Mouse (Mus musculus) left cerebral cortex, adult 9 months (tissue): ENCODE results near the gene Fut7.
"Not testable (repeated sequence)": the region's sequence is repeated elsewhere in the genome, so short reads cannot be mapped to it uniquely, and the experiment has no call there.

ENCODE experiments used
- DNase-seq, 2 experiments: peaks; one replicate each; pipeline ENCODE4 v3.0.0; 2022; ENCODE audit warnings: low spot score in 2 of 2

Gene Fut7

GRCm38 (mm10) chr2:25422587-25423410 lies at the start of gene Fut7:
Fut7 (plus strand) TSS chr2:25423267.
- DNase-seq, result no peak

- DNase-seq, result no peak
Measured at GRCm38 (mm10) chr2:25373431-25373830, 49.6 kb upstream of the Fut7 start.

- peak in 1 of 2 experiments; percentile 69 for DNase-seq
Measured at GRCm38 (mm10) chr2:25376589-25376988, 46.5 kb upstream of the Fut7 start.

DNA sequence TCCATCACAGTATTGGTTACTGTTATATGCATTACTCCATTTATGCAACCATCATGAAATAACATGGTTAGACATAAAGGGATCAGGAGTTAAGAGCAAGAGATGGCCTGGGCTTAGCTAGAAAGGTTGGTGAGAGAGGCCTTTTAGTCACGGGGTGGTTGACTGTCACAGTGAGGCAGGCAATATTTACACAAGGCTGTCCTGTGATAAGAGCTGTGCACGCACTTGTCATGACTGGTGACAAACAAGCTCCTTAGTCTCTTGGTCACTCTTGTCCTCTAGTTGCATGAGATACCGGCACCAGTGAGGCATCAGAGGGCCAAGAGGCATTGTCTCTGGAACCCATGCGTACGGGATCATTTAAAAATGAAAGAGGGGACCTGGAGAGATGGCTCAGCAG lies 38.6 kb upstream of the Fut7 start:
- DNase-seq, result no peak

GRCm38 (mm10) chr2:25391266-25391665 lies 31.8 kb upstream of the Fut7 start:
- no peak for DNase-seq

- DNase-seq, result peak in 1 of 2 experiments; percentile 37
Measured at GRCm38 (mm10) chr2:25394281-25395221, 28.5 kb upstream of the Fut7 start.

- DNase-seq, result no peak
Measured at GRCm38 (mm10) chr2:25395721-25396596, 27.1 kb upstream of the Fut7 start, which contains the start of gene Entpd2. Entpd2 (plus strand) TSS chr2:25395874.

- peak in 1 of 2 experiments; percentile 27 for DNase-seq
Measured at GRCm38 (mm10) chr2:25396597-25396983, 26.5 kb upstream of the Fut7 start.

GRCm38 (mm10) chr2:25397010-25397409 lies 26.1 kb upstream of the Fut7 start:
- no peak for DNase-seq

DNA sequence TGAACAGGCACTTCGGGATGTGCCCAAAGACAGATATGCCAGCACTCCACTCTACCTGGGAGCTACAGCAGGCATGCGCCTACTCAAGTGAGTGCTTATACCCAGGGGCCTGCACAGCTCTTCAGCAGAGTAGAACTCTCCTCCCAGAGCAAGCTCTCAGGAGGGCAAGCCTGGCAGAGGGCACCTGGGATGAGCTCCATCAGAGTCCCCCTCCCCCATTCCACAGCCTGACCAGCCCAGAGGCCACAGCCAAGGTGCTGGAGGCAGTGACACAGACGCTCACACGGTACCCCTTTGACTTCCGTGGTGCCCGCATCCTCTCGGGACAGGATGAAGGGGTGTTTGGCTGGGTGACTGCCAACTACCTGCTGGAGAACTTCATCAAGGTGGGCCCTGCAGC lies 25.0 kb upstream of the Fut7 start:
- no peak for DNase-seq

DNA sequence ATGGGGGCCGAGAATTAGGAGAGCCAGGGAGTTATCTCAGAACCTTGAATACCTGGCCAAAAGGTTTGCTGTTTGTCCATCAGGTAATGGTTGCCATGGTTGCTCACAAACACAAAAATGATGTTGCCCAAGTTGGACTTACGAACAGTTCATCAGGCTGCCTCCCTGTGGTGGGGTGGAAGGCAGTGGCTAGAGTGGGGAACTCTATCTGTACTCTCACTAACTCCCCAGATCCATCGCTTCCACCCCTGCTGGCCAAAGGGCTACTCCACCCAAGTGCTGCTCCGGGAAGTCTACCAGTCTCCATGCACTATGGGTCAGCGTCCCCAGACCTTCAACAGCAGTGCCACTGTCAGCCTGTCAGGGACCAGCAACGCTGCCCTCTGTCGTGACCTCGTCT lies 24.0 kb upstream of the Fut7 start, which contains the start of gene Npdc1:
Npdc1 (plus strand) TSS at position 301 of the 400 bp plus-strand sequence.
- DNase-seq, result no peak

GRCm38 (mm10) chr2:25400291-25400690 lies 22.8 kb upstream of the Fut7 start:
- DNase-seq, result no peak

DNA sequence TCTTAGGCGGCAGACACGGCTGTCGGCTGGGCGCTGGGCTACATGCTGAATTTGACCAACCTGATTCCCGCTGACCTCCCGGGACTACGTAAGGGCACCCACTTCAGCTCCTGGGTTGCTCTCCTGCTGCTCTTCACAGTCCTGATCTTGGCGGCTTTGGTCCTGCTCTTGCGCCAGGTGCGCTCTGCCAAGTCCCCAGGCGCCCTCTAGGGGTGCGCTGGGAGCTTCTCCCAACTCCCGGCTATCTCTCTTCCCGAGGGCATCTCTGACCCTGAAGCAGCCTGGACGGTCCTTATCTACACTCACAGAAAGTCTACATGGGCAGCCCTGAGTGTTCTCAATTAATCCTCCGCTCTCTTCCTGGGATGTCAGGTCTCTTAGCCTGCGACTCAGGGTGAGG lies 22.3 kb upstream of the Fut7 start:
- DNase-seq, result no peak

DNA sequence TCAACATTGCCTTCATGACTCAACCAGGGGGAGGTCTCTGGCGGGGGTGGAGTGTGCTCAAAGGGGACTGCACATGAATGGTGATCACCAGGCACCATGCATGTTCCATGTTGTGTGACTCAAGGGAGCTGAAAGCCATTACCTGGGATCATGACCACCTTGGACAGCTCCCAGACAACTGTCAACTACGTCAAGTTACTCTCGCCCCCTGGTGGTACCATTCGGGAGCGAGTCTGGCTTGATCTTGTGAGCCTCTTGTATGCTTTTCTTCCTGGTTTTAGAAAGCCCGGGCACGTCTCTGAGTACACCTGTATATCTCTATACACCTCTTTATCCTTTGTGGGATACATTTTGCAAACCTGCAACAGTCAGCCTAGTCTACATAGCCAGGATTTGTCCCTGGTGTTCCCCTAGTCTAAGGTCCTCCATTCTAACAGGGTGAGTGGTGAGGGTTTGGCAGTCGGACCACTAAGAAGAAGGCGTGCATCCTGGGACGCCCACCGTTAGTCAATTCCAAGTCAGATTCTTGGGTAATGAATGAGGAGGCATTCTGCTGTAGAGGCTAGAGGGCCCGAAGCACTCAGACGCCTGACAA lies 20.6 kb upstream of the Fut7 start:
- peak in 1 of 2 experiments; percentile 78 for DNase-seq

GRCm38 (mm10) chr2:25402972-25403601 lies 20.0 kb upstream of the Fut7 start:
- DNase-seq, result peak; percentile 80 to 93

DNA sequence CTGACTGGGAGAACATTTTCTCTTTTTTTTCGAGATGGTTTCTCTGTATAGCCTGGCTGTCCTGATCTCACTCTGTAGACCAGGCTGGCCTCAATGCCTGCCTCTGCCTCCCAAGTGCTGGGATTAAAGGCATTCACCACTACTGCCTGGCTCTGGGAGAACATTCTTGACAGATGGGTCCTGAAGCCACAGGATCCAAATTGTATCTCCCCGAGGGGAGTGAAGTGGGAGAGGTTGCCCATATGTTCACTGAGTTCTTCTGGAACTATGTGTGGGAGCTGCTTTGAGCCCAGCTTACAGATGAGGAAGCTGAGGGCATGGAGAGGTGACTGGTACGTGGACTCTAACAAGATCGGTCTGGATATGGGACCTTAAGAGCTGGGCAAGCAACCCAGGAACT lies 19.1 kb upstream of the Fut7 start:
- DNase-seq, result no peak

DNA sequence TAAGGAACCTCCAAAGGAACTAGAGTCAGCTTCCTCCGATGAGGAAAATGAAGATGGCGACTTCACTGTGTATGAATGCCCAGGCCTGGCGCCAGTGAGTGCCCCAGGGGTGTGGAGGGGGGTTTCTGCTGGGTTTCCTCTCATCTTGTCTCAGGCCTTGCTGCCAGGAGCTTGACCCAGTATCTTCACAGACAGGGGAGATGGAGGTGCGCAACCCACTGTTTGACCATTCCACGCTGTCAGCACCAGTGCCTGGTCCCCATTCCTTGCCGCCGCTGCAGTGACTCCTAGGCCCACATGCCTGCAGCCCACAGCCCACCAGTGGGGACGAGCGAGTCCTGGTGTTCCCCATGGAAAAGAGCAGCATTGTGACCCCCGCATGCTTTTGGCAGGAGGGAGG lies 14.2 kb upstream of the Fut7 start:
- DNase-seq, result no peak

GRCm38 (mm10) chr2:25413436-25413835 lies 9.6 kb upstream of the Fut7 start:
- not testable (repeated sequence) for DNase-seq

GRCm38 (mm10) chr2:25417426-25417825 lies 5.6 kb upstream of the Fut7 start:
- no peak for DNase-seq

DNA sequence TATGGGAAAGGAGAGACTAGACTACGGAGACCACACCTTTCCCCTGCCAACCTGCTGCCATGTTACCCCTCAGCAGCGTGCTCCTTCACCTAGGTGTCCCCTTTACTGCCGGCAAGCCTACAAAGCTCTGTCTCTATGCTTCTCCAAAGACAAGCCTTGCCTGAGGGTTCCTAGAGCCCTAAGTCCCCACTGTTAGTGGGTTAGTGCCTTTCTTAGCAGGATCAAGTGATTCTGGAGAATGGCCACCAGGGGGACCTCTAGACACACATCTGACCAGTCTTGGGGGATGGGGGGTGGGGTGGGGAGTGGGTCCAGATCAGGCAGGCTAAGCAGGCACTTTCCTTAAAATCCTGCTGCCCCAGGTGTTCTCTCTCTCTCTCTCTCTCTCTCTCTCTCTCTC lies 1.2 kb upstream of the Fut7 start:
- DNase-seq, result no peak

GRCm38 (mm10) chr2:25423626-25424025 lies 559 bp downstream of the Fut7 start:
- no peak for DNase-seq
